Mouse (Mus musculus) spleen, postnatal 36 days (tissue): Measurements from ENCODE around the gene Nod1.
A peak's percentile ranks its signal among the peaks of the same experiment; 100 is the strongest.

Experiments
- DNase-seq, 2 experiments: peaks; one replicate each; pipeline ENCODE4 v3.0.0; 2022; ENCODE audit warnings: low spot score in 2 of 2, mixed read lengths in 1 of 2

Gene Nod1

GRCm38 (mm10) chr6:54940126-54940525 lies 32.3 kb downstream of the Nod1 start:
- no peak for DNase-seq

DNA sequence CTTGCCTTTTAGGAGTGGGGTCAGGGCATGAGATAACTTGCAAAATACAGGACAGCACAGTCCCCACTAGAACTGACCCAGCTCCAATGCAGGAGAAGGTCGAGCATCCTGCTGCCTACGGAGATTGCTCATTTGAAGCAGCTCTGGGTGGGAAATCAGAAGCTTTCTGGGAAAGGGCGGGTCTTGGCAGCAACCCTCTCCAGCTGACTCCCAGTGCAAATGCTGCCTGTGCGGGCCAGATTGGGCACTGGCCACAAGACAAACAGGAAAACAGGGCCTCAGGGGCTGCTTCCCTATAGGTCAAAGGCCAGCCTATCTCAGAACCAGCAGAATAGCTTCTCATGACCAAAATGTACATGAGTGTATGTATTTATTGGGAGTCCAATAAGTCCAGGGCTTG lies 32.8 kb downstream of the Nod1 start:
- peak in 1 of 2 experiments; percentile 36 for DNase-seq

- DNase-seq: peak in 1 of 2 experiments; percentile 33
Observed at GRCm38 (mm10) chr6:54936496-54936895, 35.9 kb downstream of the Nod1 start.

- DNase-seq: no peak
Observed at GRCm38 (mm10) chr6:54934930-54935329, 37.5 kb downstream of the Nod1 start.

GRCm38 (mm10) chr6:54934313-54934712 lies 38.1 kb downstream of the Nod1 start:
- DNase-seq: no peak

- no peak for DNase-seq
Observed at GRCm38 (mm10) chr6:54933866-54934265, 38.5 kb downstream of the Nod1 start.

- DNase-seq: no peak
Observed at GRCm38 (mm10) chr6:54933216-54933615, 39.2 kb downstream of the Nod1 start.

DNA sequence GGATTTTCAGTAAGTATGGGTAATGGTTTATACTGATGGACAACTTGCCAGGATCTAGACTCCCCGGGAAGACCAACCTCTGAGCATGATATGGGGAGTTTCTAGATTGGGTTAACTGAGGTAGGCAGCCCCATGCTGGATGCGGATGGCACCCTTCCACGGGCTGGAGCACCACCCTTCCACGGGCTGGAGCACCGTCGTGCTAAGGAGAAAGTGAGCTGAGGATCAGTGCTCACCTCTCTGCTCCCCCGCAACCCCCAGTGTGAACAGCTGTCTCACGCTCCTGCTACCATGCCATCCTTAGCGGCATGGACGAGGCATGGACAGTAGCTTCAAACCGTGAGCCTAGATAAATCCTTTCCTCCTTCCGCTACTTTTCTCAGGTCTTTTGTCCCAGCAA lies 39.9 kb downstream of the Nod1 start:
- no peak for DNase-seq

GRCm38 (mm10) chr6:54931641-54932040 lies 40.8 kb downstream of the Nod1 start:
- no peak for DNase-seq

GRCm38 (mm10) chr6:54927946-54928345 lies 44.5 kb downstream of the Nod1 start:
- no peak for DNase-seq

DNA sequence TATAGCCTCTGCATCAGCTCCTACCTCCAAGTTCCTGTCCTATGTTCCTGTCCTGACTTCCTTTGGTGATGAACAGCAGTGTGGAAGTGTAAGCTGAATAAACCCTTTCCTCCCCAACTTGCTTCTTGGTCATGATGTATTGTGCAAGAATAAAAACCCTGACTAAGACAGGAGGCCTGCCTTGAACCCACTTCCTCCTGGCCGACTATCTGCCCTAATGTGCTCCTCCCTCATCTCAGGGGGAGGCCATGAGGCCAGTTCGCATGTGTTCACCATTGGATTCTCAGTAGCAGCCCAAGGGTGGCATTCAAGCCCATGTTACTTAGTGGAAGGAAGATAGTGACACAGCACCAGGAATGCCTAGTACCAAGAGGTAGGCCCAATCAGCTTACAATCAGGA lies 45.5 kb downstream of the Nod1 start:
- no peak for DNase-seq

- peak; percentile 47 to 49 for DNase-seq
Observed at GRCm38 (mm10) chr6:54925736-54926440, 46.5 kb downstream of the Nod1 start.

DNA sequence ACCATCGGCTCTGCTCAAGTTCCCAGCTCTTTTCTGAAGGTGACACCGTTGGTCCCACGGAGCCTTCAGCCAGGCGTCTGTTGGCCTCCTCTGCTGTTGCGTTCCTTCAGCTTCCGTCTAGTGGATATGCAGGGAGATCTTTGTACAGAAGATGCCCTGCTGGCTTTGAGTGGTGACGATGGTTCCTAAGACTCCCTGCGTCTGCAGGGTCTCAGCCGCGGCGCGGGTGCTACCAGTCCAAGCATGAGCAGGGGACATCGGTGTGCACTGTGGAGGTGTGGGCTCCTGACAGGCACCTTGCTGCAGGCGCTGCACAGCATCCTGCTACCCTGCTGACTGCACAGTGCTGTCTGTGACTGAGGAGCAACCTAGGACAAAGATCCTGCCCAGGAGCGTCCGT lies 47.9 kb downstream of the Nod1 start:
- no peak for DNase-seq

DNA sequence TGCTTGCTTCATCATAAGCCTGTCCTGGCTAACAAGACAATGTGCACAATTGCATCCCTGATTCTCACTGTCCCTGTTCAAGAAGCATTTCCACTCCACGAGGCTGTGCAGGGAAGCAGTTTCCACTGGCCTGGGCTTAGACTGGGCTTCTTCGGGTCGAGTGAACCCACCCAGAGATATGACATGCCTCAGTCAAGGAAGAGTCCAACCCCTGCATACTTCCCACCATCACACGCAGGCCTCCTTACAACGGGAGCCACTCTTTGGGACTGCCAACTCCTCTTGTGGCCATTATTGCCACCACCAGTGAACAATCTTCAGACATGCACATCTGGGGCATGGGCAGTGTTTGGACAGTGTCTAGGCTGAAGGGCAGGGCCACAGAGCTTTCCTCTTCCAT lies 53.9 kb downstream of the Nod1 start:
- DNase-seq: no peak

DNA sequence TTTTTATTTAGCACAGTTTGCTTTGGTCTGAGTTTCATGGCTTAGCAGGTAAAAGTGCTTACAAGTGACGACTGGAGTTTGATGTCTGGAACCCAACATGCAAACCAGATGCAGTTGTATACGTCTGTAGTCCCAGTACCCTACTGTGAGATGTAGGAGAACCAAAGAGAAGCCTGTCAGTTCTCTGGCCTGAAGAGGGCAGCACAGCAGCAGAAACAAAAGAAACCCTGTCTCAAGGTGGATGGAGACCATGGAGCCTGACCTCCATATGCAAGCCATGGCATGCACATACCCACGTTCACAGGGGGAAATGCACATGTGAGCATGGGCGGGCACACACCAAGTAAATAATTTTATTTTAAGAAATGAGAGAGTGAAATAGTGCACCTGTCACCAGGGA lies 54.9 kb downstream of the Nod1 start:
- DNase-seq: peak; percentile 51 to 64

DNA sequence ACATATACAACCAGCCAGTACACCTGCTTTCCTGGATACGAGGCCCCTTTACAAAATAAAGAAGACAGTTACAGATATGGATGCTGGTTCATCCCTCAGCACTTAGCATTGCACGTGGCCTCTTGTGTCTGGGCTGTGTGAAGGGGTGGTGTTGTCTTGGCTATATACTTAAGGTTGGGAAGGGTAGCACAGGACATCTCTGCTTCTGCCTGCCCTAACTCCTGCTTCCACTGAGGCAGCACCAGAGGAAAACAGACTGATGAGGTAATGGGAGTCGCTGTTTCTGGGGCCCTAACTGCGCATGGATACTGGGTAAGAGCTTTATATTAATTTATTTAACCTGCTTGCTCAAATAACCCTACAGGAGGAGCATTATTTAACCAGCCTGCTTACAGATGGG lies 55.5 kb downstream of the Nod1 start:
- no peak for DNase-seq

DNA sequence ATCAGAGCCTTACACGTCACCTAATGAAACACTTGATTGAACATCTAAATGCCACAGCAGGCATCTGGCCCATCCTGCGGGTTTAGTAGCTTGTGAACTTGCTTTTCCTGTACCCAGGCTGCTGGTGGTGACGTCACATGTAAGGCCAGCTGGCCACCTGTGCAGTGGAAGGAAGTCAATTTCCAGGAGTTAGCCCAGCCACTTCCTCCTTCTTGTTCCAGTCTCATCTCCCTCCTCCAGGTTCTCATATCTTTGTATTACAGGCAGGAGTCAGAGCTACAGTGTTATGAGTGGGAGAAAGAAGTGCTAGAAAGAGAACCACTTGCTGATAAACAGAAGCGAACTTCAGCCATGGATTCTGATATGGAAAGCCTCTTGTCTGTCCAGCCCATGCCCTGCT lies 56.2 kb downstream of the Nod1 start:
- DNase-seq: no peak

DNA sequence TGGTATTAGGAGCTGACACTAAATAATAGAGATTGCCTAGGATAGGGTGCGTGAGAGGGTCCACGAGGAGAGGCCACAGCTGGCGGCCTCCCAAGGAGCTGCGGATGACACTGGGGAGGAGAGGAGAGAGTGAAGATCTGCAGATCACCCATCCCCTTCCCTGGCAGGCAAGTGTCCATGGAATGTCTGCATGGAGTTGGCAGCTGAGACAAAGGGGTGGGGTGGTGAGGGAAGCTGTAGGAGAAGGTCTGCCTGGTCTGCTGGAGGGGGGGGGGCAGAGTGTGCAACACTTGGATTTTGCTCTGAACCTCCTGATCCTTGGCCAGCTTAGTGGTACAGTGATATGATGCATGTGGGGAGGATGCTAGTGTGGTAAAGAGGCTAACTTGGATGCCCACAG lies 57.4 kb downstream of the Nod1 start:
- DNase-seq: no peak

- DNase-seq: no peak
Observed at GRCm38 (mm10) chr6:54906053-54907040, 66.1 kb downstream of the Nod1 start.

DNA sequence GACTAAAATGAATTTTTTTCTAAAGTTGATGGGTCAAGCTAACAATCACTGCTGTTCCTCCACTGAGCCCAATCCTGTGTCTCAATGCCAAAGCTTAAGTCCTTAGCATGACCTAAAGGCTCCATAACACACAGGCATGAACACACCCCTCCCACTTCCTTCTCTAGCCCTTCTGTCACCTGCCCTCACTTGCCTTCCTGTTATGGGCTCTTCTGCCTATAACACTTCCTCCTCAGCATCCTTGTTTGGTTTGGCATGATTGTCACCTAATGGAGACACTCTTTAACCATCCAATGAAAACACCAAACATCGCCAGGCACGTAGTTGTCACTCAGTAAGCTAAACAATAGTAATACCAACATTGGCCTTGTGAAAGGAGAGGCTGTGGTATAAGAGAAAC lies 69.9 kb downstream of the Nod1 start:
- DNase-seq: peak in 1 of 2 experiments; percentile 7

- no peak for DNase-seq
Observed at GRCm38 (mm10) chr6:54900256-54900655, 72.2 kb downstream of the Nod1 start.

DNA sequence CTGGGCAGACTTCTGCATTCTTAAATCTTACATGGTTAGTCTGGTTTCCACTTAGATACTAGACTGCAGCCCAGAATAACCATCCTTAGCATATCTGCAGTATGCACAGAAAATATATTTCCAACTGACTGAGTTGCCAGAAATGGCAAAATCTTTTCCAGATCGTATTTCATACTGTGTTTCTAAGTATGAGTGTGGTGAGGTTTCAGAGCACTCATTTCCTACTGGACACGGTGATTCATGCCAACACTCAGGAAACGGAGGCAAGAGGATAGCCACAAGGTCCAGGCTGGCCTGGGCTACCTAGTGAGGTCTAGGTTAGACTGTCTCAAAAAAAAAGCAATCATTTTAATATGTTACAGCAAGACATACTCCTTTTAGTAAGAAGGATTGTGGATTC lies 81.0 kb downstream of the Nod1 start:
- DNase-seq: no peak

GRCm38 (mm10) chr6:54890221-54890620 lies 82.2 kb downstream of the Nod1 start:
- DNase-seq: no peak
